Mouse (Mus musculus) A20 (cell line): ENCODE results near the gene Rps12.
A peak's percentile ranks its signal among the peaks of the same experiment; 100 is the strongest.
"Not testable (repeated sequence)": the region's sequence is repeated elsewhere in the genome, so short reads cannot be mapped to it uniquely, and the experiment has no call there.

Experiments used
- DNase-seq: peaks from one replicate; pipeline ENCODE4 v3.0.0-alpha.2; 2011; ENCODE audit warnings: low read depth, low spot score

Rps12 gene

GRCm38 (mm10) chr10:23787062-23787821 is at the start of gene Rps12:
TSS of gene Rps12 (minus strand) at chr10:23787275.
- peak; percentile 99 for DNase-seq

DNA sequence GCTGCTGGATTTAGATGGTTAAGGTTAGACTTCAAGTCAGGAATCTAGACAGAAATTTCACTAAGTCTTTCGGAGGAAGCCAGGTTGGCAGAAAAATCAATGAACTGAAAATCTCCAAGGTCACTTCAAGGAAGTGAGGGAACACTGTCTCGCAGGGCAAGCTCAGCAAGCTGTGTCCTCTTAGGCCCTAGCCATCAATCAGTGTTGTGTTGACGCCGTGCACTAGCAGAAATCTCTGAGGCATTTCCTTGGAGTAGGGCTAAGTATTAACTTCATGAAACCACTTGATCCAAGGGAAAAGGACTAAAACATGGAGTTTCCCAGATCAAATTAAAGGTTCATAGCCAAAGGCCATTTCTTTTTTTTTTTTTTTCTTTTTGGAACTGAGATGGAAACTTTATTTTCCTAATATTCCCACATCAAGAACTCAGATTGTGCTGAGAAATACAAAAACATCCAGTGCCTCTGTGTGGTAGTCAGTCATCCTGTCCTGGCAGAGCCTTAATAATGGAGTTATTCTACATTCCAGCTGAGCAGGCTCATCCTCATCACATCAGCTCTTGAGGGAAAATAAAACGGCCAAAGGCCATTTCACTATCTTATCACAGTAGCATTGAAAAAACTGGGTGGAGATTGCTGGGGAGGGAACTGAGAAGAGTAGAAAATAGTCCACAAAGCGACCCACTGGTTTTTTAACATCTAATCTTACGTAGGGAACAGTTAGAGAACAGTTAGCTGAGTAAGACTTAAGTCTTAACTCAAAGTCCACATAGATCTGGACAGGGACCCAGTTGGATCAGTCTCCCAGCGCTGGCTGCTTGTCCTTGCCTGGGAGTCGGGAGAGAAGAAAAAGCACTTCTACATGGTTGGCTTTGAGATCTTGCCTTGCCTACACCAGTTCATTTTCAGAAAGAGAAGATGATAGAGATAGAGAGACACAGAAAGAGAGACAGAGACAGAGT is 49.2 kb upstream of the Rps12 start:
- DNase-seq: no peak

GRCm38 (mm10) chr10:23826516-23826915 is 39.4 kb upstream of the Rps12 start:
- no peak for DNase-seq

GRCm38 (mm10) chr10:23816241-23816640 is 29.2 kb upstream of the Rps12 start:
- no peak for DNase-seq

GRCm38 (mm10) chr10:23815168-23815567 is 28.1 kb upstream of the Rps12 start:
- DNase-seq: peak; percentile 69

DNA sequence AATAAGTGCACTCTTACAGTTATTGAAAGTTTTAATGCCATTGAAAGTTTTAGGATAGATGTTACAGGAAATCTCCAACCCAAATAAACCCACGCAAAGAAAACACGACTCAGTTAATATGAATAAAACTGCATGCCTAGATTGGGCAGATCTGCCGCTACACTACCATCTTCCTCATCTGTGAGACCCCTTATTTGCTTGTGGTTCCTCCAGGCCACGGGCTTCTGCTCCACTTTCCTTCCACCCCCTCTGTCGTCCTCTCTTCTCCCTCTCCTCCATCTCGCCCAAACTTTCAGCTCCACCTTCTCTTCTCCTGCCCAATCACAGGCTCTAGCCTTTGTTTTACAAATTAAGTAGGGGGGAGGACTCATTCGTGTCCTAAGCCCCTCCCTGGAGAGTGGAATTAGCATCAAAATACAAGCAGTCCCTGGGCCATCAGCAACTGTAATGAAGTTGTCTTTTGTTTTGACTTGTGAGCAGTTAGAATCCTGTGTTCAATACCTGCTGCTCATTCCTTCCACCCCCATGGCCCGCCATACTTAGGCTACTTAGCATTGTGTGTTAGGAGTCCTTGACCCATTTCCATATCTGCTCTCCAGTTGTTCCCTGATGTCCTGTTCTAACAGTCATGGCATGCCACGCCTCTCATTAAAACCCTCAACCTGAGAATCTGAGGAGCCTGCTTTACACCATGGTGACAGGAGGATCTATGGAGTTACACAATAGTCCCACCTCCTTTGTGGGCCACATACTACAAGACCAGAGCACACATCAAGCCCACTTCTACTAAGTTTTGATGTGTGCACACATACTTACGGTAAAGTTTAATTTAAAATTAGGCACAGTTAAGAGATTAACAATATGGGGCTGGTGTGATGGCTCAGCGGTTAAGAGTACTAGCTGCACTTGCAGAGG is 26.0 kb upstream of the Rps12 start:
- DNase-seq: no peak

GRCm38 (mm10) chr10:23812438-23812759 is 25.3 kb upstream of the Rps12 start:
- no peak for DNase-seq

DNA sequence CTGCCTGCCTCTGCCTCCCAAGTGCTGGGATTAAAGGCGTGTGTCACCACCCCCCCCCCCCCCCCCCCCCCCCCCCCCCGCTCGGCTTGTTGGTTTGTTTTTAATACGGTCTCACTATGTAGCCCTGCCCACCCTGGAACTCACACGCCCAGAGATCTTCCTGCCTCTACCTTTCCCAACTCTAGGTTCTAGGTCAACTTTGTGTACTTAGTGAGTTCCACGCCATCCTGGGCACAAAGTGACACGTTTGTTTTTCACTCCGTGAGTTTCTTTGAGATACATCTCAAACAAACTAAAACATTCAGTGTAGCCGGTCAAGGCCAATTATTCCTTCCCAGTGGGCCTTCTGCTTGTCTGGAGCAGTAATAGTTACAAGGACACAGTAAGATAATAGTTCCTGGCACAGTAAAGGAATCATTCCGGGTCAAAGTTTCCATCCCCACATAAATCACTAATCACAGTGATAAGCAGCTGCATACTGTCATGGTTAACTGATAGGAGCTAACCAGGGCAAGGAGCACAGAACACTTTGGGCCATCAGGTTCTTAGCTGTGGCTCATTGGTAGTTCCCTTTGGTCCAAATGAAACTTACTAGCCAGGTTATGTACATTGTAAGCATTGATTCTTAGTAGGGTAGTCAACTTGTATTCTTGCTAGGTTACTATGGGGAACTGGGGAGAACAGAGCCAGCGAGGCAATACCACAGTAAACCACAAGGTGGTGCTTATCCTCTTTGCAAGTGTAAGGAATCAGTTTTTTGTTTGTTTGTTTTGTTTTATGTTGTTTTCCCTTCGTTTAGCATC is 24.8 kb upstream of the Rps12 start:
- peak; percentile 73 for DNase-seq

DNA sequence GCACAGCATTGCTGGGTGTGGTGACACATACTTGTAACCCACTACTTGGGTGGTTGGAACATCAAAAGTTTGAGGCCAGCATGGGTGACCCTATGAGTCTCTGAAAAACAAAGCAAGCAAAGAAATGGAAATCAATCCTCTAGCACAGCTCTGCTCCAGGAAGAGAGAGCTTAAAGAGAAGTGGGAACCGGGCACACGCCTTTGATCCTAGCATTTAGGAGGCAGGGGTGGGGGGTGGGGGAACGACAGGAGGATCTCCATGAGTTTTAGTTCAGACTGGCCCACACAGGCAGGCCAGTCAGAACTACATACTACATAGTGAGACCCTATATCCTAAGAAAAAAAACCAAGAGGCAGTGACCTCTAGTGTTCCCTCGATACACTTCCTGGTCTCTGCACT is 19.1 kb upstream of the Rps12 start:
- DNase-seq: no peak

DNA sequence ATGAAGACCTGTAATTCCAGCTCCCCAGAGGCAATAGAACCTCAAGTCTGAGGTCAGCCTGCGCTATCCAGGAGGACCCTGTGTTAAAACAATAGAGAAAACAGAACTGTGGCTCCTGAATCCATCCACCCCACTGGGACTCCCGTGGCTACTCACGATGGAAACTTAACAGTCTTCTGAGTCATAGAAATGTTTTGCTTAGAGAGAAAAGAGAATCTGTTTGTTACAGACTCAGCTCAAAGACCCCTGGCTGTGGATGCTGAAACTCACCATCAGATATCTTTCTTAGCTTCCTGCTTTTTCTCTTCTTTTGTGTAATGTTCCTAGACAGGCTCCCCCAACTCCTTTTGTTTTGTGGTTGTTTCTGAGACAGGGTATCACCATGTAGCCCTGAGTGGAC is 17.6 kb upstream of the Rps12 start:
- no peak for DNase-seq

GRCm38 (mm10) chr10:23802911-23803310 is 15.8 kb upstream of the Rps12 start:
- DNase-seq: peak; percentile 49

DNA sequence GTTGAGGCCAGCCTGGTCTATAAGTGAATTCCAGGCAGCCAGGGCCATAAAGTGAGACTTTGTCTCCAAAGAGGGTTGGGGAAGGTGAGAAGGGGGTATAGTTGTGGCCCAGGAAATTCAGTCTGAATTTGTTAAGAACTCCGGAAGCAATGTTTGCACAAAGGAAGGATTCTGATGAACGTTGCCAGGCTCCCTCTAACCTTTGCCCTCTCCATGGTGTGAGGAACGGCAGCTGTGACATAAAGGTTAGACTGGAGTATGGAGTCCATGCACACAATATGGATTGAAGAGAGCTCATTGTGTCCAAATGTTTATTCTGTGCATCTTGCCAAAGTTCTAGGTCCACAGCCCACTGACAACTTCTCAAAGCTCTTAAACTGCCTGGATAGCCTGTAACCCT is 12.9 kb upstream of the Rps12 start:
- DNase-seq: no peak

DNA sequence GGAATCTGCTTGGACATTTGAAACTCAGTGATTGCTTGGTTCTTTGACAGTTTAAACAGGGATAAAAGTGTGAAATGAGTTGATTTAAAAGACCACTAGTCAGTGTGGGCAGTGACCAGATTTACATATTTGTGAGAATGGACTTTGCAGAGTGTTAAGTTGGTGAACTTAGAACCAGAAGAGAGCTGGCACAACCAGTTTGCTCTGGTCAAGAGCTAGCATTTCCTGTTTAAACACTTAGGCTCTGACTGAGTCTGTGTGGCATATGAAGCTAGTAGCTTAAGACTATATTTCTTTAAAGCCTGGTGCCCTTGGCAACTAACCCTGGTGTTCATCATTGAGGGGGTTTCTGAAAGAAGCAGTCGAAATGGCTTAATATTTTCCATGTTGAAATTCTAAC is 11.1 kb upstream of the Rps12 start:
- DNase-seq: no peak

GRCm38 (mm10) chr10:23797606-23798005 is 10.5 kb upstream of the Rps12 start:
- DNase-seq: no peak

DNA sequence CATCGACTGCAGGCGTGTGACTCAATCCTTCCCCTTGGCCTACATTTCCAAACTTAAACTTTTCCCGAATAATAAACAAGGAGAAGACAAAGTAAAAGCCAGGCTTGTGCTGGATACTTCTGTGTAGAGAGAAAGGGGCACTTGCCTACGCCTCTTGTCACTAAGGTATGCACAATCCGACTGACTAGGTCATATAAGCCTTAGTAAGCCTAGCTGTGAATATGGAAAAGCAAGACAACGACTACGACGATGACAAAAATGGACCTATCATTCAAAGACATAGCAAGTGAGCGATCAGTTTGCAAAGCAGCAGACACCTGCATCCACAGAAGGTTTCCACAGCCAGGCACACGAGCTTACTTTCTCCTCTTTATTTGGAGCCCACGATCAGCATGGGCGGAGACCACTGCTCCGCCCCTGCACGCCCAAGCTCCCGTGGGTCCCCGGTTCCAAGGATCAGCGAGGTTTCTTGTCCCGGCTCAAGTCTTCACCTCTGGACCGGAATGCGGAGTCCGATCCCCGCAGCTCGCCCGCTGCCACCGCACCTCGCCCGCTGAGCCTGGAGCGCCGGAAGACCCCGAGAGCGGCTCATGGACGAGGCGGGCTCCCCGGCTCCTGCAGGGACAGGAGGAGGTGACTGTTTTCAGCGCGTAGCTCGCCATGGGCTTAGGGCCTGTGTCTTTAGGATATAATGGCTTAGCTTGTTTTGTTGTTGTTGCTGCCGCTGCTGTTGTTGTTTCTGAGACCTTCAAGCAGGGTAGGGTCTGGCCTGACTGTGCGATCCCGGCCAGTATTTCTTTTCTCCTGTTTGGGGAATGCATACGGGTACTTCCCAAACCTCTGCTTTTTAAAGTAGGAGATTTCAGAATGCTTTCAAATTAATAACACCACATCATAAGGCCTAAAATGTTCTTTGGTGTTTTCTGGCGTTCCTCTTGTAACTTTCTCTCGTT is 9.8 kb upstream of the Rps12 start, which contains the start of gene Slc18b1:
Slc18b1 (plus strand) TSS at position 436 of the 953 bp plus-strand sequence.
- no peak for DNase-seq

- DNase-seq: no peak
Measured at GRCm38 (mm10) chr10:23795871-23796520, 8.9 kb upstream of the Rps12 start.

DNA sequence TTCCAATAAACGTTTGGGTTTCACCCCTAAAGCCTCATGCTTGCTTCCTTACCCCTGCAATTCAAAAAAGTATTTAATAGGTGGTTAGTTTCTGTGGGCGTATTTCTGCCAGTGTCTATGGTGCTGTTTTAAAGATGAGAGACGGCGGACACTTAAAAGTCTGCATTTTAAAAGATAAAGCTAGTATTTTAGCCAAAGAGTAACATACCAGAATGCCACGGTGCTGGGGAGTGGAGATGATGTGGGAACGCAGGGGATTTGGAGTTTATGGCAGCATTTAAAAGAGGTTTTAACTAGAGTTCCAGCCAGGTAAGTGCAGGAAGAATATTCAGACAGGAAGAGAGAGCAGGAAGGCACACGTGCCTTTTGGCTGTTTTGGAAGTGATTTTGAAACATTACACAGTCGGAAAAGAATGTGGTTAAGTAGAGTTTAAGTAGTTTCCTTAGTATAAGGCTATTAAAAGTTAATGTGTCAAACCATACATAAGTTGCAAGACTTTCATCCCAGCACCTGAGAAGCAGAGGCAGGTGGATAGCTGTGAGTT is 1.1 kb upstream of the Rps12 start:
- peak; percentile 42 for DNase-seq

DNA sequence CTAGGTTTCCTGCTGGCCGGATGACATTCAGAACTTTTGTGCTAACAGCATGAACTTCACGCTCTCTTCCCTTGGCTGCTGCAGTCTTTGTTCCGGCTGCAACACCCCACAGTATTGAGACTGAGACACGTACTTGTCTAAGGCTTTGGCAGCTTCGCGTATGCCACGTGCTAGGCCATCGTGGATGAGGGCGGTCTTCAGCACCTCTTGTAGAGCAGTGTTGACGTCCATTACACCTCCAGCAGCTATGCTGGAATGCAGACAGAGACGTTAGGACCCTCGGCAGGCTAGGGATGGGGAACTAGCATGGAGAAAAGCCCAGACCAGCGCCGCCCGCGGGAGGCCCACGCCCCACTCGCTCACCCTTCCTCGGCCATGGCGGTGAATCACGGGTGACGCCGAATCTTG is 440 bp downstream of the Rps12 start:
- DNase-seq: not testable (repeated sequence)

DNA sequence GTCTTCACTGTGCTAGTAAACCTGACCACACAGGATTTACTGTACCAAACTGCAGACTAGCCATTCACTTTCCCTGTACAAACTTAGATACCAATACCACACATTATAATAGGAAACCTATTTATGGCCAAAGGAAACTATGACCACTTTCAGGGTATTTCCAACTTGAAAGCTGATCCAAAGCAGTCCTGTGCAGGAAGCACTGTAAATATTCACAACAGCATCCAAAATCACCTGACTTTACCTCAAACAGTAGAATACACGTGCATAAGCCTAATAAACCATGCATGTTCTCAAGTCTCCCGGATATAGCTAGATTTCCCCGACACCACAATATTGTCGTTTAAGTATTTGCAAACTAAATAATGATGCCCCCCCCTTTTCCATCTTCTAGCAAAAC is 1.0 kb downstream of the Rps12 start:
- DNase-seq: no peak
